Mouse (Mus musculus) small intestine, adult 2 months (tissue): ENCODE results near the gene 4921524J17Rik. TPM values are rescaled to one million over a fixed set of nuclear protein-coding genes. Genes with fewer than 3 reads are reported as not detected.

ENCODE experiments used
- H3K27ac ChIP-seq: fragments of 200-500 bp; 2 replicates; pipeline ENCODE4 v1.5.1; 2012; ENCODE audit warnings: low read depth, low read length, control low read depth, inconsistent platforms; ENCODE audit not compliant: insufficient read depth
- H3K27me3 ChIP-seq: fragments of 200-500 bp; 2 replicates; pipeline ENCODE4 v1.6.1; 2012; ENCODE audit warnings: mild to moderate bottlenecking, moderate library complexity, low read length, inconsistent platforms; ENCODE audit not compliant: control insufficient read depth, insufficient read depth
- H3K36me3 ChIP-seq: fragments of 200-500 bp; 2 replicates; pipeline ENCODE4 v1.6.1; 2012; ENCODE audit warnings: mild to moderate bottlenecking, low read length, control low read depth, inconsistent platforms; ENCODE audit not compliant: control insufficient read depth, insufficient read depth
- H3K4me1 ChIP-seq: fragments of 200-500 bp; 2 replicates; pipeline ENCODE4 v1.6.1; 2012; ENCODE audit warnings: low read length, inconsistent platforms, mixed read lengths; ENCODE audit not compliant: control insufficient read depth, insufficient read depth, insufficient read length
- H3K4me3 ChIP-seq: fragments of 200-500 bp; 2 replicates; pipeline ENCODE4 v1.5.1; 2012; ENCODE audit warnings: low read depth, mild to moderate bottlenecking, control low read depth, inconsistent platforms, low read length, moderate library complexity
- CTCF ChIP-seq: fragments of 200-500 bp; IDR thresholded peaks from 2 replicates; pipeline ENCODE4 v1.5.1; 2012; ENCODE audit warnings: low read depth, mild to moderate bottlenecking, control low read depth, inconsistent platforms, low read length, moderate library complexity, mixed read lengths; ENCODE audit not compliant: insufficient replicate concordance, insufficient read length; ENCODE audit errors: extremely low read depth
- POLR2A ChIP-seq: fragments of 200-500 bp; IDR thresholded peaks from 2 replicates; pipeline ENCODE4 v1.6.1; 2012; ENCODE audit warnings: low read depth, mild to moderate bottlenecking, control low read depth, inconsistent platforms, low read length, moderate library complexity
- WGBS: fragments of 180-500 bp; shearing (Covaris S2); methylation state at CpG from one replicate; pipeline ENCODE4 v1.1.7; 2018; 5-methylcytosine and 5-hydroxymethylcytosine counted together
- polyA plus RNA-seq: library from polyadenylated mRNA; depleted of rRNA; stranded (reverse); fragments of >200 nt; gene quantifications from 2 replicates; pipeline ENCODE4 v1.2.3, GENCODE M21; 2012; rRNA removed

4921524J17Rik gene
- polyA plus RNA-seq, 1 experiment: 1.3 TPM

- 57% methylated on average over 5 of the region's 5 CpGs for WGBS
- Histone ChIP-seq H3K4me1 (no peaks in the 10 kb centered on the region), H3K4me3 (no peak overlapping the region), H3K27ac (no peak overlapping the region), H3K36me3 (no peaks in the 10 kb centered on the region), H3K27me3 (no peaks in the 10 kb centered on the region)
- TF ChIP-seq CTCF: no peak
- no peak for TF ChIP-seq POLR2A
Observed at GRCm38 (mm10) chr8:85373435-85374039, 59.1 kb downstream of the 4921524J17Rik start.

- TF ChIP-seq CTCF (no peak), POLR2A (no peak)
- WGBS: 98% methylated on average over 1 of the region's 1 CpGs
Observed at GRCm38 (mm10) chr8:85372465-85372839, 60.2 kb downstream of the 4921524J17Rik start.

GRCm38 (mm10) chr8:85371736-85372464 is 60.7 kb downstream of the 4921524J17Rik start:
- Histone ChIP-seq H3K4me1 (no peaks in the 10 kb centered on the region), H3K36me3 (no peaks in the 10 kb centered on the region), H3K27me3 (no peaks in the 10 kb centered on the region), H3K4me3 (no peak overlapping the region), H3K27ac (no peak overlapping the region)
- WGBS: 83% methylated on average over 5 of the region's 5 CpGs
- no peak for TF ChIP-seq CTCF
- no peak for TF ChIP-seq POLR2A

More at GRCm38 (mm10) chr8:85372465-85372839, 60.2 kb downstream of the 4921524J17Rik start:
- Histone ChIP-seq H3K27me3 (no peaks in the 10 kb centered on the region), H3K36me3 (no peaks in the 10 kb centered on the region), H3K4me1 (no peaks in the 10 kb centered on the region), H3K27ac (no peak overlapping the region), H3K4me3 (no peak overlapping the region)

- peaks cover 5% of the 10 kb centered on the region for H3K4me1 ChIP-seq
- WGBS: 73% methylated on average over 6 of the region's 6 CpGs
- no peak overlapping the region for H3K4me3 ChIP-seq
- no peak overlapping the region for H3K27ac ChIP-seq
- no peak for TF ChIP-seq CTCF
- TF ChIP-seq POLR2A: no peak
- H3K27me3 ChIP-seq: no peaks in the 10 kb centered on the region
- H3K36me3 ChIP-seq: no peaks in the 10 kb centered on the region
Observed at GRCm38 (mm10) chr8:85365176-85365575, 67.5 kb downstream of the 4921524J17Rik start.

GRCm38 (mm10) chr8:85364628-85365027 is 68.0 kb downstream of the 4921524J17Rik start:
- no peak for TF ChIP-seq POLR2A
- no peak for TF ChIP-seq CTCF
- H3K27me3 ChIP-seq: no peaks in the 10 kb centered on the region
- peaks cover 5% of the 10 kb centered on the region for H3K4me1 ChIP-seq
- 81% methylated on average over 11 of the region's 11 CpGs for WGBS
- H3K36me3 ChIP-seq: no peaks in the 10 kb centered on the region
- no peak overlapping the region for H3K4me3 ChIP-seq
- H3K27ac ChIP-seq: no peak overlapping the region

GRCm38 (mm10) chr8:85363406-85363805 is 69.2 kb downstream of the 4921524J17Rik start:
- no peaks in the 10 kb centered on the region for H3K27me3 ChIP-seq
- WGBS: 93% methylated on average over 6 of the region's 6 CpGs
- H3K27ac ChIP-seq: no peak overlapping the region
- TF ChIP-seq POLR2A (no peak), CTCF (no peak)
- H3K36me3 ChIP-seq: no peaks in the 10 kb centered on the region
- peaks cover 5% of the 10 kb centered on the region for H3K4me1 ChIP-seq
- no peak overlapping the region for H3K4me3 ChIP-seq

GRCm38 (mm10) chr8:85362211-85362610 is 70.4 kb downstream of the 4921524J17Rik start:
- WGBS: 84% methylated on average over 4 of the region's 4 CpGs
- Histone ChIP-seq H3K4me3 (no peak overlapping the region), H3K36me3 (no peaks in the 10 kb centered on the region), H3K27me3 (no peaks in the 10 kb centered on the region), H3K27ac (no peak overlapping the region), H3K4me1 (peaks cover 5% of the 10 kb centered on the region)
- no peak for TF ChIP-seq POLR2A
- TF ChIP-seq CTCF: no peak

Other genes with a start within 250 kb of the 4921524J17Rik start
- not detected in 2 replicates for gene Olfr371, start 206.8 kb downstream of the 4921524J17Rik start, polyA plus RNA-seq
- 2.1 and 3.2 TPM in 2 replicates for gene Orc6, start 133.2 kb downstream of the 4921524J17Rik start, polyA plus RNA-seq
- 2.2 and 3.4 TPM in 2 replicates for gene Vps35, start 133.0 kb downstream of the 4921524J17Rik start, polyA plus RNA-seq
- 0.05 TPM in 1 of 2 replicates, not detected in the other for gene Mylk3, start 46.5 kb downstream of the 4921524J17Rik start, polyA plus RNA-seq
- 11.3 and 15.0 TPM in 2 replicates for gene Gpt2, start 59.7 kb upstream of the 4921524J17Rik start, polyA plus RNA-seq
- gene Dnaja2, start 122.5 kb upstream of the 4921524J17Rik start, polyA plus RNA-seq: 5.4 and 10.3 TPM in 2 replicates